In the genomic region with DNA sequence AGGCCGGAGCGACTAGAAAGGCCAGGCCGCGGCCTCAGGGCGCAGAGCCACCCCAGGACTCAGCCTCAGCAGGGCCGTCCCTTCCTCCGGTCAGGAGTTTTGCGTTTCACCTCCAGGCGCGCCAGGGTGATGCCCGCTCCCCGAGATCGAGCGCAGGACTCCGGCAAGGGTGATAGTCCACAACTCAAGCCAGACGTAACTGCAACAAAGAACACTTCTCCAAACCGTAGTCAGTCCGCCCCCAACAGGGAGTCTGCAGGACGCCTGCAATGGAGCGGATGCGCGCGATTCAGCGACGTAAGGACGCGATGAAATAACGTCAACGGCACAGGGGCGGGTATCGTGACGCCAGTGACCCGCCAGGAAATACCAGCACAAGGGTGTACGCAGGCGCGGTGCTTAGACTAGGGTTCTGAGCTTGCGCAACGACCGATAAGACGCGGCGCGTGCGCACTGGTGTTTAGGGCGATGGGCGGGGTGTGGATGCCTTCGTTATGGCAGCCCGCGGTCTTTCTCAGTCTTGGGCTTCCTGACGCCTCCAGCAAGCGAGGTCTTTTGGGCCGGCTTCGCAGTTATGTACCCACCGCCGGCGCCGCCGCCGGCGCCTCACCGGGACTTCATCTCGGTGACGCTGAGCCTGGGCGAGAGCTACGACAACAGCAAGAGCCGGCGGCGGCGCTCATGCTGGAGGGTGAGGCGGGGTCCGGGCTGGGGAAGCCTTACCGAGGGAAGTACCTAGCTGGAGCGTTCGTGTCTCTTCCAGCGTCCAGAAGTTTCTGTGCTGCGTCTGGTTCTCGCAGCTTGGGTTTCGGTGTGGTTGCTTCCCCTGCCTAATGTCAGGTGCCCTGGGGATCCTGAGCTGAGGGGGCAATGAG, we compare ENCODE assay signal across 7 mouse cellular contexts. TPM values are rescaled to one million over a fixed set of nuclear protein-coding genes. Genes with fewer than 3 reads are reported as not detected.
A peak's percentile ranks its signal among the peaks of the same experiment; 100 is the strongest.
DNase-seq lines count a peak whose midpoint lies in the region; ATAC-seq and TF ChIP-seq lines count a peak whose summit lies in the region.

A gene (plus strand): TSS at position 53 of the 875 bp plus-strand sequence.

- peak; percentile 99 for DNase-seq in adrenal gland, postnatal 10 days
- peak; percentile 99 for DNase-seq in embryonic facial prominence, embryonic 10.5 days (ENCODE audit: low spot score)
- peak; percentile 81 for DNase-seq in gonadal fat pad, adult 2 months (ENCODE audit: low read depth)
- peak; percentile 99 for DNase-seq in left cerebral cortex, postnatal 4 days

- intact Hi-C loops in left cerebral cortex, postnatal 4 days (cut with DNase I), result no loop called here

- peak within 1 kb of the TSS; percentile 72 for H3K9ac ChIP-seq in intestine, postnatal 0 days (ENCODE audit: low read depth, low read length)
- H3K9ac ChIP-seq in midbrain, embryonic 12.5 days (replicated peaks), result peak within 1 kb of the TSS; percentile 82

- peak; percentile 68 for TF ChIP-seq CTCF in intestine, postnatal 0 days (IDR thresholded peaks at IDR 0.05; ENCODE audit: low read depth)
- TF ChIP-seq CTCF in small intestine, adult 2 months (IDR thresholded peaks at IDR 0.05; ENCODE audit: extremely low read depth, insufficient read length, insufficient replicate concordance, low read depth, low read length), result no peak

- H3K27ac ChIP-seq in embryonic facial prominence, embryonic 10.5 days (replicated peaks), result peak within 1 kb of the TSS; percentile 95
- H3K27ac ChIP-seq in intestine, postnatal 0 days (ENCODE audit: low read depth, low read length), result peak within 1 kb of the TSS; percentile 78
- peak within 1 kb of the TSS; percentile 82 for H3K27ac ChIP-seq in midbrain, embryonic 12.5 days (replicated peaks)
- peak within 1 kb of the TSS; percentile 82 for H3K27ac ChIP-seq in small intestine, adult 2 months (ENCODE audit: insufficient read depth, low read depth, low read length)

- peak within 1 kb of the TSS; percentile 93 for H3K4me3 ChIP-seq in embryonic facial prominence, embryonic 10.5 days
- peak within 1 kb of the TSS; percentile 87 for H3K4me3 ChIP-seq in intestine, postnatal 0 days (ENCODE audit: low read depth, low read length)
- peak within 1 kb of the TSS; percentile 85 for H3K4me3 ChIP-seq in midbrain, embryonic 12.5 days
- H3K4me3 ChIP-seq in small intestine, adult 2 months (ENCODE audit: low read depth, low read length), result peak within 1 kb of the TSS; percentile 85

- peaks cover 19% of the 10 kb centered on the region for H3K4me1 ChIP-seq in embryonic facial prominence, embryonic 10.5 days
- peaks cover 3% of the 10 kb centered on the region; the same call in 1 of the 2 replicates for H3K4me1 ChIP-seq in intestine, postnatal 0 days (replicated peaks; ENCODE audit: control insufficient read depth, insufficient read depth, low read length)
- peaks cover 18% of the 10 kb centered on the region for H3K4me1 ChIP-seq in midbrain, embryonic 12.5 days
- H3K4me1 ChIP-seq in small intestine, adult 2 months (ENCODE audit: control insufficient read depth, insufficient read depth, insufficient read length, low read length), result peaks cover 10% of the 10 kb centered on the region; the same call in 1 of the 2 replicates

- under 1% methylated on average over 78 of the region's 78 CpGs for WGBS in embryonic facial prominence, embryonic 10.5 days
- WGBS in intestine, postnatal 0 days, result under 1% methylated on average over 78 of the region's 78 CpGs
- WGBS in midbrain, embryonic 12.5 days, result under 1% methylated on average over 78 of the region's 78 CpGs
- under 1% methylated on average over 78 of the region's 78 CpGs for WGBS in small intestine, adult 2 months

- TF ChIP-seq POLR2A in small intestine, adult 2 months (IDR thresholded peaks at IDR 0.05; ENCODE audit: low read depth, low read length), result peak; percentile 32

- H3K27me3 ChIP-seq in embryonic facial prominence, embryonic 10.5 days (replicated peaks; ENCODE audit: low read depth, poor library complexity, severe bottlenecking), result no peaks in the 10 kb centered on the region
- no peaks in the 10 kb centered on the region for H3K27me3 ChIP-seq in intestine, postnatal 0 days (replicated peaks; ENCODE audit: control insufficient read depth, insufficient read depth, low read length)
- H3K27me3 ChIP-seq in midbrain, embryonic 12.5 days, result no peaks in the 10 kb centered on the region
- no peaks in the 10 kb centered on the region for H3K27me3 ChIP-seq in small intestine, adult 2 months (ENCODE audit: control insufficient read depth, insufficient read depth, low read length)

- peaks cover 40% of the 10 kb centered on the region for H3K36me3 ChIP-seq in embryonic facial prominence, embryonic 10.5 days (replicated peaks)
- H3K36me3 ChIP-seq in intestine, postnatal 0 days (ENCODE audit: control insufficient read depth, insufficient read depth), result peaks cover 25% of the 10 kb centered on the region
- peaks cover 36% of the 10 kb centered on the region for H3K36me3 ChIP-seq in midbrain, embryonic 12.5 days
- H3K36me3 ChIP-seq in small intestine, adult 2 months (ENCODE audit: control insufficient read depth, insufficient read depth, low read length), result peaks cover 24% of the 10 kb centered on the region

- H3K9me3 ChIP-seq in embryonic facial prominence, embryonic 10.5 days, result no peaks in the 10 kb centered on the region
- H3K9me3 ChIP-seq in intestine, postnatal 0 days (ENCODE audit: control insufficient read depth), result no peaks in the 10 kb centered on the region
- H3K9me3 ChIP-seq in midbrain, embryonic 12.5 days, result no peaks in the 10 kb centered on the region

- H3K4me2 ChIP-seq in intestine, postnatal 0 days (replicated peaks; ENCODE audit: low read depth), result peak within 1 kb of the TSS; percentile 85
- H3K4me2 ChIP-seq in midbrain, embryonic 12.5 days (replicated peaks), result peak within 1 kb of the TSS; percentile 86

- peak; percentile 95 for ATAC-seq in intestine, postnatal 0 days
- ATAC-seq in midbrain, embryonic 12.5 days (ENCODE audit: low FRiP score, low read depth), result peak; percentile 98

RNA-seq across cellular contexts. Expression of the gene that starts here (rescaled TPM):
- 10 to 100 TPM; 41.5 to 41.9 TPM for total RNA-seq in adrenal gland, postnatal 10 days (2021)
- polyA plus RNA-seq in embryonic facial prominence, embryonic 10.5 days (2016; fragmentation: Nextera tagmentation; extraction: Ambion mirVana), result 50.4 and 51.9 TPM in 2 replicates
- polyA plus RNA-seq in gonadal fat pad, adult 2 months (2012; rRNA removed), result 11.2 and 25.1 TPM in 2 replicates
- polyA plus RNA-seq in intestine, postnatal 0 days (2015; fragmentation: Nextera tagmentation; extraction: Ambion mirVana), result 44.7 and 50.2 TPM in 2 replicates
- 10 to 100 TPM; 51.0 to 61.3 TPM for total RNA-seq in left cerebral cortex, postnatal 4 days (2021)
- polyA plus RNA-seq in midbrain, embryonic 12.5 days (2016; fragmentation: Nextera tagmentation; extraction: Ambion mirVana), result 72.2 and 72.9 TPM in 2 replicates
- 11.1 and 20.5 TPM in 2 replicates for polyA plus RNA-seq in small intestine, adult 2 months (2012; rRNA removed)

Comparison
In these comparisons a context has a peak if more than half of its experiments do, and no peak if none do; other contexts are left out.
1. Peak in every context shown above with its lines: DNase-seq, ATAC-seq, H3K4me3 ChIP-seq and H3K27ac ChIP-seq.